Mouse (Mus musculus): ENCODE results near the gene Foxl2. TPM values are rescaled to one million over a fixed set of nuclear protein-coding genes. Genes with fewer than 3 reads are reported as not detected.

Gene Foxl2
- total RNA-seq, 2 experiments from 2014 or later = 0.79 to 1.1 TPM

DNA sequence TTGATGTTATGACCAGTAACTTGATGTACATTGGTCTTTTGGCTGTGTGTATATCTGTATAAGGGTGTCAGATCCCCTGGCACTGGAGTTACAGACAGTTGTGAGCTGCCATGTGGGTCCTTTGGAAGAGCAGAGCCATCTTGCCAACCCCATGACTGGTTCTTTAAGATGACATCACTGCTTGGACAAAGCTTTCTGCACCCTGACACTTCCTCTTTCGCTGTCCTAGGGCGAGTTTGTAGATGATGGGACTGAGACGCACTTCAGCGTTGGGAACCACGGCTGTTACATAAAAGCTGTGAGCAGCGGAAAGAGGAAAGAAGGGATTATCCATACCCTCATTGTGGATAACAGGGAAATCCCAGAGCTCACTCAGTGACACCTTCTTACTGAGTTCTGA, 46.2 kb downstream of the Foxl2 start:
- no peak for DNase-seq (ENCODE audit: extremely low spot score in 1 of 2, low spot score in 2 of 2)
- intact Hi-C loops (cut with DNase I) = no loop called here

Other genes starting within 250 kb of the Foxl2 start
- not detected for gene Prr23a1, start 112.8 kb upstream of the Foxl2 start, total RNA-seq (2021)
- not detected for gene Prr23a2, start 98.8 kb upstream of the Foxl2 start, total RNA-seq (2021)
- not detected for gene Prr23a3, start 90.5 kb upstream of the Foxl2 start, total RNA-seq (2021)
- not detected for gene 7420426K07Rik, start 52.2 kb upstream of the Foxl2 start, total RNA-seq (2021)
- 10 to 100 TPM; 34.1 to 34.3 TPM for gene Faim, start 31.1 kb downstream of the Foxl2 start, total RNA-seq (2021)
- gene Gm1123, start 80.4 kb downstream of the Foxl2 start, total RNA-seq (2021) = under 1 TPM in 1 of 2 experiments, not detected in 1; 0.30 TPM
- 10 to 100 TPM; 18.8 to 19.0 TPM for gene Pik3cb, start 185.3 kb downstream of the Foxl2 start, total RNA-seq (2021)

Data from left cerebral cortex, postnatal 10 days (tissue).